Mouse (Mus musculus) embryonic facial prominence, embryonic 11.5 days (tissue): Measurements from ENCODE around the gene Pitpnm1. TPM values are rescaled to one million over a fixed set of nuclear protein-coding genes. Genes with fewer than 3 reads are reported as not detected.

ENCODE experiments used
- ATAC-seq: fragments of 200-750 bp; cut with Nextera tagmentation; replicated peaks from 2 replicates; pipeline ENCODE4 v1.8.0; 2017; ENCODE audit warnings: low read depth; ENCODE audit not compliant: insufficient number of reproducible peaks, low FRiP score, low TSS enrichment
- DNase-seq: peaks from one replicate; pipeline ENCODE4 v3.0.0-alpha.2; 2015; ENCODE audit warnings: low spot score
- H3K27ac ChIP-seq: fragments of 300-500 bp; sonication (generic); replicated peaks from 2 replicates; pipeline ENCODE4 v1.5.1; 2014; ENCODE audit warnings: mild to moderate bottlenecking, low read depth, low read length, control low read depth
- H3K27me3 ChIP-seq: fragments of 300-500 bp; sonication (generic); 2 replicates; pipeline ENCODE4 v1.6.1; 2014; ENCODE audit warnings: mild to moderate bottlenecking, low read length, moderate library complexity, mixed read lengths; ENCODE audit not compliant: control insufficient read depth, insufficient read depth
- H3K36me3 ChIP-seq: fragments of 300-500 bp; sonication (generic); replicated peaks from 2 replicates; pipeline ENCODE4 v1.6.1; 2014; ENCODE audit warnings: low read depth, mild to moderate bottlenecking, low read length, moderate library complexity, mixed read lengths; ENCODE audit not compliant: control insufficient read depth, insufficient read depth
- H3K4me1 ChIP-seq: fragments of 300-500 bp; sonication (generic); 2 replicates; pipeline ENCODE4 v1.6.1; 2014; ENCODE audit warnings: low read length, mixed read lengths; ENCODE audit not compliant: control insufficient read depth, insufficient read depth
- H3K4me2 ChIP-seq: fragments of 300-500 bp; sonication (generic); 2 replicates; pipeline ENCODE4 v1.6.1; 2014; ENCODE audit warnings: low read depth, mild to moderate bottlenecking, control low read depth, low read length, moderate library complexity
- H3K4me3 ChIP-seq: fragments of 300-500 bp; sonication (generic); 2 replicates; pipeline ENCODE4 v1.5.1; 2014; ENCODE audit warnings: low read depth, low read length, control low read depth
- H3K9ac ChIP-seq: fragments of 300-500 bp; sonication (generic); replicated peaks from 2 replicates; pipeline ENCODE4 v1.6.1; 2014; ENCODE audit warnings: mild to moderate bottlenecking, control low read depth, low read length
- H3K9me3 ChIP-seq: fragments of 300-500 bp; sonication (generic); replicated peaks from 2 replicates; pipeline ENCODE4 v1.6.1; 2016; ENCODE audit warnings: mild to moderate bottlenecking, low read length, inconsistent platforms, mixed read lengths; ENCODE audit not compliant: control insufficient read depth
- WGBS: fragments of 180-500 bp; shearing (Covaris S2); extraction: QIAGEN DNeasy Blood & Tissue Kit; methylation state at CpG from one replicate; pipeline ENCODE4 v1.1.7; 2014; 5-methylcytosine and 5-hydroxymethylcytosine counted together
- polyA plus RNA-seq: library from polyadenylated mRNA; unstranded; fragments of >200 nt; fragmentation: Nextera tagmentation; extraction: Ambion mirVana; gene quantifications from 2 replicates; pipeline ENCODE4 v1.2.1, GENCODE M21; 2014

Pitpnm1 gene
- polyA plus RNA-seq: 6.3 and 7.3 TPM in 2 replicates

- Histone ChIP-seq H3K4me2 (peak within 1 kb of the TSS; percentile 94), H3K27me3 (peaks cover 19% of the 10 kb centered on the region), H3K4me1 (peaks cover 4% of the 10 kb centered on the region; the same call in 1 of the 2 replicates), H3K9me3 (no peaks in the 10 kb centered on the region), H3K4me3 (peak within 1 kb of the TSS; percentile 42), H3K27ac (no peak within 1 kb of the TSS), H3K36me3 (no peaks in the 10 kb centered on the region), H3K9ac (peak within 1 kb of the TSS; percentile 51)
- 1% methylated on average over 52 of the region's 53 CpGs for WGBS
- DNase-seq (peak; percentile 52), ATAC-seq (no peak)
These were observed at the start of gene Pitpnm1 for GRCm38 (mm10) chr19:4099837-4100717. Pitpnm1 (plus strand) TSS chr19:4099998.

GRCm38 (mm10) chr19:4051016-4051415 lies 48.8 kb upstream of the Pitpnm1 start:
- Histone ChIP-seq H3K4me1 (no peaks in the 10 kb centered on the region), H3K36me3 (no peaks in the 10 kb centered on the region), H3K9me3 (no peaks in the 10 kb centered on the region), H3K4me2 (no peak overlapping the region), H3K9ac (no peak overlapping the region), H3K27ac (no peak overlapping the region), H3K4me3 (no peak overlapping the region), H3K27me3 (no peaks in the 10 kb centered on the region)
- ATAC-seq: no peak
- WGBS: 97% methylated on average over 5 of the region's 5 CpGs
- DNase-seq: no peak

- ATAC-seq (no peak), DNase-seq (peak; percentile 77)
- Histone ChIP-seq H3K4me2 (no peak overlapping the region), H3K9me3 (no peaks in the 10 kb centered on the region), H3K27me3 (no peaks in the 10 kb centered on the region), H3K27ac (no peak overlapping the region), H3K36me3 (no peaks in the 10 kb centered on the region), H3K9ac (no peak overlapping the region), H3K4me1 (no peaks in the 10 kb centered on the region), H3K4me3 (no peak overlapping the region)
- WGBS: 51% methylated on average over 10 of the region's 10 CpGs
These were observed 47.9 kb upstream of the Pitpnm1 start for GRCm38 (mm10) chr19:4051741-4052515.

GRCm38 (mm10) chr19:4052516-4053030 lies 47.2 kb upstream of the Pitpnm1 start:
- Histone ChIP-seq H3K36me3 (no peaks in the 10 kb centered on the region), H3K27ac (no peak overlapping the region), H3K4me2 (no peak overlapping the region), H3K9me3 (no peaks in the 10 kb centered on the region), H3K4me3 (no peak overlapping the region), H3K4me1 (no peaks in the 10 kb centered on the region), H3K9ac (no peak overlapping the region), H3K27me3 (no peaks in the 10 kb centered on the region)
- 77% methylated on average over 5 of the region's 5 CpGs for WGBS
- no peak for DNase-seq
- no peak for ATAC-seq

GRCm38 (mm10) chr19:4054613-4055012 lies 45.2 kb upstream of the Pitpnm1 start:
- Histone ChIP-seq H3K9me3 (no peaks in the 10 kb centered on the region), H3K27ac (no peak overlapping the region), H3K36me3 (no peaks in the 10 kb centered on the region), H3K27me3 (no peaks in the 10 kb centered on the region), H3K4me1 (no peaks in the 10 kb centered on the region), H3K4me2 (no peak overlapping the region), H3K4me3 (no peak overlapping the region), H3K9ac (no peak overlapping the region)
- ATAC-seq: no peak
- DNase-seq: no peak
- WGBS: 82% methylated on average over 5 of the region's 5 CpGs

- 61% methylated on average over 8 of the region's 8 CpGs for WGBS
- H3K4me3 ChIP-seq: no peak overlapping the region
- no peaks in the 10 kb centered on the region for H3K9me3 ChIP-seq
- H3K36me3 ChIP-seq: no peaks in the 10 kb centered on the region
- DNase-seq (no peak), ATAC-seq (no peak)
- H3K27me3 ChIP-seq: no peaks in the 10 kb centered on the region
- H3K27ac ChIP-seq: no peak overlapping the region
- no peaks in the 10 kb centered on the region for H3K4me1 ChIP-seq
- H3K9ac ChIP-seq: no peak overlapping the region
- H3K4me2 ChIP-seq: no peak overlapping the region
These were observed 44.4 kb upstream of the Pitpnm1 start for GRCm38 (mm10) chr19:4055216-4055946.

- H3K27ac ChIP-seq: no peak overlapping the region
- H3K4me2 ChIP-seq: no peak overlapping the region
- H3K27me3 ChIP-seq: no peaks in the 10 kb centered on the region
- no peak for ATAC-seq
- 60% methylated on average over 15 of the region's 15 CpGs for WGBS
- H3K4me3 ChIP-seq: no peak overlapping the region
- no peaks in the 10 kb centered on the region for H3K9me3 ChIP-seq
- no peak overlapping the region for H3K9ac ChIP-seq
- H3K36me3 ChIP-seq: no peaks in the 10 kb centered on the region
- DNase-seq: no peak
- H3K4me1 ChIP-seq: no peaks in the 10 kb centered on the region
These were observed 43.7 kb upstream of the Pitpnm1 start for GRCm38 (mm10) chr19:4055947-4056693.
